Mouse (Mus musculus) lung, adult 10 weeks (tissue): Measurements from ENCODE around the gene Olfr164. TPM values are rescaled to one million over a fixed set of nuclear protein-coding genes. Genes with fewer than 3 reads are reported as not detected.

Source experiments
- polyA plus RNA-seq: library from polyadenylated mRNA; stranded (reverse); fragments of 350-450 nt; fragmentation: Illumina TruSeq; extraction: RNeasy Lipid Tissue Mini Kit (QIAGEN cat#74804); gene quantifications from one replicate; pipeline ENCODE4 v1.2.3, GENCODE M21; 2014; ENCODE audit warnings: low read depth, low replicate concordance; ENCODE audit not compliant: insufficient read depth

Olfr164 gene
- not detected for polyA plus RNA-seq

GRCm38 (mm10) chr16:19313964-19314363 lies at the start of gene Olfr164:
Gene Olfr164 (minus strand): TSS chr16:19314064.

Other genes starting within 250 kb of the Olfr164 start
- not detected for gene Olfr165, start 109.1 kb upstream of the Olfr164 start, polyA plus RNA-seq
- gene Olfr166, start 169.6 kb upstream of the Olfr164 start, polyA plus RNA-seq: not detected
- gene Olfr167, start 208.2 kb upstream of the Olfr164 start, polyA plus RNA-seq: not detected
- gene Olfr168, start 221.5 kb upstream of the Olfr164 start, polyA plus RNA-seq: not detected